Mouse (Mus musculus): ENCODE data around the gene Ttc9. TPM values are rescaled to one million over a fixed set of nuclear protein-coding genes. Genes with fewer than 3 reads are reported as not detected.

Gene Ttc9
- total and polyA plus RNA-seq, 2 experiments from 2014 or later, result 3.6 to 7.9 TPM

- ATAC-seq (ENCODE audit: insufficient read depth, low read depth), result no peak
- WGBS, result 29% methylated on average over 4 of the region's 4 CpGs
- no peak overlapping the region for H3K27ac ChIP-seq (ENCODE audit: low read depth)
Observed at GRCm38 (mm10) chr12:81698011-81698410, 67.0 kb downstream of the Ttc9 start.

GRCm38 (mm10) chr12:81702903-81703302 lies 71.9 kb downstream of the Ttc9 start:
- H3K9ac ChIP-seq (replicated peaks; ENCODE audit: low read depth, low read length), result no peak overlapping the region
- TF ChIP-seq EP300 (IDR thresholded peaks at IDR 0.05; ENCODE audit: low read depth), result no peak
- TF ChIP-seq CTCF (IDR thresholded peaks at IDR 0.05; ENCODE audit: low read depth), result peak; percentile 32
- no peaks in the 10 kb centered on the region for H3K36me3 ChIP-seq (replicated peaks; ENCODE audit: control insufficient read depth, insufficient read depth, low read length)
- ATAC-seq (ENCODE audit: insufficient read depth, low read depth) (no peak), DNase-seq (ENCODE audit: low spot score) (peak; percentile 39)
- H3K4me2 ChIP-seq (ENCODE audit: low read depth, low read length), result no peak overlapping the region
- 6% methylated on average over 1 of the region's 1 CpGs for WGBS
- H3K27me3 ChIP-seq (ENCODE audit: control insufficient read depth, insufficient read depth, low read length), result no peaks in the 10 kb centered on the region
- H3K27ac ChIP-seq (ENCODE audit: low read depth), result no peak overlapping the region
- H3K4me1 ChIP-seq (ENCODE audit: control insufficient read depth, insufficient read depth), result no peaks in the 10 kb centered on the region
- H3K9me3 ChIP-seq (replicated peaks; ENCODE audit: control insufficient read depth, low read length), result no peaks in the 10 kb centered on the region
- H3K4me3 ChIP-seq (ENCODE audit: low read depth, low read length), result no peak overlapping the region

More at GRCm38 (mm10) chr12:81698011-81698410, 67.0 kb downstream of the Ttc9 start:
- Histone ChIP-seq H3K4me1 (ENCODE audit: control insufficient read depth, insufficient read depth) (no peaks in the 10 kb centered on the region), H3K27me3 (ENCODE audit: control insufficient read depth, insufficient read depth, low read length) (no peaks in the 10 kb centered on the region), H3K4me2 (ENCODE audit: low read depth, low read length) (no peak overlapping the region), H3K36me3 (replicated peaks; ENCODE audit: control insufficient read depth, insufficient read depth, low read length) (no peaks in the 10 kb centered on the region), H3K9me3 (replicated peaks; ENCODE audit: control insufficient read depth, low read length) (no peaks in the 10 kb centered on the region), H3K9ac (replicated peaks; ENCODE audit: low read depth, low read length) (no peak overlapping the region), H3K4me3 (ENCODE audit: low read depth, low read length) (no peak overlapping the region)
- DNase-seq (ENCODE audit: low spot score), result peak; percentile 13
- TF ChIP-seq CTCF (IDR thresholded peaks at IDR 0.05; ENCODE audit: low read depth) (no peak), EP300 (IDR thresholded peaks at IDR 0.05; ENCODE audit: low read depth) (no peak)

GRCm38 (mm10) chr12:81712618-81713017 lies 81.6 kb downstream of the Ttc9 start:
- Histone ChIP-seq H3K27me3 (ENCODE audit: control insufficient read depth, insufficient read depth, low read length) (no peaks in the 10 kb centered on the region), H3K4me1 (ENCODE audit: control insufficient read depth, insufficient read depth) (no peaks in the 10 kb centered on the region), H3K4me2 (ENCODE audit: low read depth, low read length) (no peak overlapping the region), H3K4me3 (ENCODE audit: low read depth, low read length) (no peak overlapping the region), H3K9me3 (replicated peaks; ENCODE audit: control insufficient read depth, low read length) (no peaks in the 10 kb centered on the region), H3K27ac (ENCODE audit: low read depth) (no peak overlapping the region), H3K36me3 (replicated peaks; ENCODE audit: control insufficient read depth, insufficient read depth, low read length) (no peaks in the 10 kb centered on the region), H3K9ac (replicated peaks; ENCODE audit: low read depth, low read length) (no peak overlapping the region)
- WGBS, result 80% methylated on average over 4 of the region's 4 CpGs
- no peak for TF ChIP-seq CTCF (IDR thresholded peaks at IDR 0.05; ENCODE audit: low read depth)
- TF ChIP-seq EP300 (IDR thresholded peaks at IDR 0.05; ENCODE audit: low read depth), result no peak
- ATAC-seq (ENCODE audit: insufficient read depth, low read depth) (no peak), DNase-seq (ENCODE audit: low spot score) (no peak)

Other genes with a start within 250 kb of the Ttc9 start
- gene Adam4, start 209.3 kb upstream of the Ttc9 start, total RNA-seq (2014; rRNA removed; ENCODE audit: low replicate concordance), result 0.43 and 1.5 TPM in 2 replicates
- 0.11 and 0.22 TPM in 2 replicates for gene Adam4, start 209.3 kb upstream of the Ttc9 start, polyA plus RNA-seq (2015; fragmentation: Nextera tagmentation; extraction: Ambion mirVana)
- 52.6 and 57.9 TPM in 2 replicates for gene Cox16, start 146.1 kb upstream of the Ttc9 start, total RNA-seq (2014; rRNA removed; ENCODE audit: low replicate concordance)
- gene Cox16, start 146.1 kb upstream of the Ttc9 start, polyA plus RNA-seq (2015; fragmentation: Nextera tagmentation; extraction: Ambion mirVana), result 131 and 149 TPM in 2 replicates
- 43.6 and 46.5 TPM in 2 replicates for gene Gm20498, start 98.3 kb upstream of the Ttc9 start, total RNA-seq (2014; rRNA removed; ENCODE audit: low replicate concordance)
- gene Gm20498, start 98.3 kb upstream of the Ttc9 start, polyA plus RNA-seq (2015; fragmentation: Nextera tagmentation; extraction: Ambion mirVana), result 25.4 and 27.8 TPM in 2 replicates
- 17.2 and 58.7 TPM in 2 replicates for gene Synj2bp, start 98.3 kb upstream of the Ttc9 start, total RNA-seq (2014; rRNA removed; ENCODE audit: low replicate concordance)
- gene Synj2bp, start 98.3 kb upstream of the Ttc9 start, polyA plus RNA-seq (2015; fragmentation: Nextera tagmentation; extraction: Ambion mirVana), result 25.7 and 26.0 TPM in 2 replicates
- gene Adam21, start 62.8 kb upstream of the Ttc9 start, total RNA-seq (2014; rRNA removed; ENCODE audit: low replicate concordance), result 0.04 TPM in 1 of 2 replicates, not detected in the other
- gene Adam21, start 62.8 kb upstream of the Ttc9 start, polyA plus RNA-seq (2015; fragmentation: Nextera tagmentation; extraction: Ambion mirVana), result 0.04 TPM in 1 of 2 replicates, not detected in the other
- 13.5 and 35.6 TPM in 2 replicates for gene Med6, start 36.2 kb upstream of the Ttc9 start, total RNA-seq (2014; rRNA removed; ENCODE audit: low replicate concordance)
- 31.6 and 31.8 TPM in 2 replicates for gene Med6, start 36.2 kb upstream of the Ttc9 start, polyA plus RNA-seq (2015; fragmentation: Nextera tagmentation; extraction: Ambion mirVana)
- 0.11 and 2.4 TPM in 2 replicates for gene Map3k9, start 149.9 kb downstream of the Ttc9 start, total RNA-seq (2014; rRNA removed; ENCODE audit: low replicate concordance)
- 0.08 and 0.10 TPM in 2 replicates for gene Map3k9, start 149.9 kb downstream of the Ttc9 start, polyA plus RNA-seq (2015; fragmentation: Nextera tagmentation; extraction: Ambion mirVana)
- gene Pcnx, start 228.8 kb downstream of the Ttc9 start, total RNA-seq (2014; rRNA removed; ENCODE audit: low replicate concordance), result 34.9 and 37.4 TPM in 2 replicates
- gene Pcnx, start 228.8 kb downstream of the Ttc9 start, polyA plus RNA-seq (2015; fragmentation: Nextera tagmentation; extraction: Ambion mirVana), result 7.1 and 9.3 TPM in 2 replicates

Measured in heart, postnatal 0 days (tissue).